In genomic region chr1:39720632-39721350, GRCm38 (mm10) we compare ENCODE assay signal across 8 mouse cellular contexts. TPM values are rescaled to one million over a fixed set of nuclear protein-coding genes. Genes with fewer than 3 reads are reported as not detected.
A peak's percentile ranks its signal among the peaks of the same experiment; 100 is the strongest.
DNase-seq lines count a peak whose midpoint lies in the region; ATAC-seq and TF ChIP-seq lines count a peak whose summit lies in the region.

Gene Rfx8, minus strand, starts transcription at chr1:39720997.

- peak within 1 kb of the TSS; percentile 48 for H3K4me3 ChIP-seq in lung, embryonic 14.5 days (ENCODE audit: low read depth, low read length)
- H3K4me3 ChIP-seq in liver, embryonic 13.5 days (replicated peaks) = peak within 1 kb of the TSS; percentile 58
- H3K4me3 ChIP-seq in stomach, embryonic 16.5 days (replicated peaks; ENCODE audit: low read length) = peak within 1 kb of the TSS; percentile 59

- H3K27me3 ChIP-seq in lung, embryonic 14.5 days (ENCODE audit: insufficient read depth, low read length) = no peaks in the 10 kb centered on the region
- H3K27me3 ChIP-seq in liver, embryonic 13.5 days = peaks cover 7% of the 10 kb centered on the region; the same call in 1 of the 2 replicates
- H3K27me3 ChIP-seq in stomach, embryonic 16.5 days (ENCODE audit: control insufficient read depth, insufficient read depth, low read length) = no peaks in the 10 kb centered on the region

- DNase-seq in lung, embryonic 14.5 days = peak; percentile 40
- no peak for DNase-seq in lung, postnatal 14 days
- peak; percentile 20 for DNase-seq in cerebellum, adult 9-10 months
- DNase-seq in liver, embryonic 13.5 days = no peak
- no peak for DNase-seq in layer of hippocampus, adult 9-10 months (ENCODE audit: low spot score)
- no peak for DNase-seq in urinary bladder, postnatal 10 days (ENCODE audit: low spot score)

- H3K4me2 ChIP-seq in lung, embryonic 14.5 days = peak within 1 kb of the TSS; percentile 80
- peak within 1 kb of the TSS; percentile 69 for H3K4me2 ChIP-seq in liver, embryonic 13.5 days
- H3K4me2 ChIP-seq in stomach, embryonic 16.5 days (ENCODE audit: low read depth, low read length) = peak within 1 kb of the TSS; percentile 96

- no peaks in the 10 kb centered on the region for H3K9me3 ChIP-seq in lung, embryonic 14.5 days (ENCODE audit: low read depth, low read length)
- H3K9me3 ChIP-seq in liver, embryonic 13.5 days (replicated peaks) = no peaks in the 10 kb centered on the region
- no peaks in the 10 kb centered on the region for H3K9me3 ChIP-seq in stomach, embryonic 16.5 days (replicated peaks; ENCODE audit: control insufficient read depth, low read length)

- H3K9ac ChIP-seq in lung, embryonic 14.5 days = peak within 1 kb of the TSS; percentile 57
- peak within 1 kb of the TSS; percentile 55 for H3K9ac ChIP-seq in liver, embryonic 13.5 days
- H3K9ac ChIP-seq in stomach, embryonic 16.5 days (ENCODE audit: low read length) = peak within 1 kb of the TSS; percentile 75

- peak within 1 kb of the TSS; percentile 69 for H3K27ac ChIP-seq in lung, embryonic 14.5 days (ENCODE audit: low read depth)
- no peak within 1 kb of the TSS for H3K27ac ChIP-seq in liver, embryonic 13.5 days
- H3K27ac ChIP-seq in stomach, embryonic 16.5 days (ENCODE audit: low read length) = peak within 1 kb of the TSS; percentile 14; the same call in 1 of the 2 replicates

- H3K36me3 ChIP-seq in lung, embryonic 14.5 days (ENCODE audit: insufficient read depth) = no peaks in the 10 kb centered on the region
- no peaks in the 10 kb centered on the region for H3K36me3 ChIP-seq in liver, embryonic 13.5 days
- no peaks in the 10 kb centered on the region for H3K36me3 ChIP-seq in stomach, embryonic 16.5 days (ENCODE audit: control insufficient read depth, insufficient read depth, low read length)

- 3% methylated on average over 42 of the region's 42 CpGs for WGBS in lung, embryonic 14.5 days
- WGBS in liver, embryonic 13.5 days (ENCODE audit: insufficient replicate concordance) = 5% methylated on average over 42 of the region's 42 CpGs
- WGBS in stomach, embryonic 16.5 days = 4% methylated on average over 42 of the region's 42 CpGs

- TF ChIP-seq CTCF in lung, embryonic 14.5 days (IDR thresholded peaks at IDR 0.05; ENCODE audit: low read depth) = peak; percentile 42

- H3K4me1 ChIP-seq in lung, embryonic 14.5 days (ENCODE audit: insufficient read depth) = peaks cover 5% of the 10 kb centered on the region
- peaks cover 10% of the 10 kb centered on the region for H3K4me1 ChIP-seq in liver, embryonic 13.5 days (replicated peaks)
- H3K4me1 ChIP-seq in stomach, embryonic 16.5 days (ENCODE audit: control insufficient read depth, insufficient read depth, low read length) = peaks cover 7% of the 10 kb centered on the region

- peak; percentile 79 for ATAC-seq in lung, embryonic 14.5 days (ENCODE audit: insufficient read depth)
- peak; percentile 50 for ATAC-seq in granulocyte monocyte progenitor cell, adult 5-6 weeks (replicated peaks; ENCODE audit: poor library complexity, severe bottlenecking)
- no peak for ATAC-seq in liver, embryonic 13.5 days (ENCODE audit: low read depth)
- peak; percentile 66; the same call in 1 of the 2 replicates for ATAC-seq in stomach, embryonic 16.5 days (ENCODE audit: insufficient read depth, low FRiP score)

RNA-seq across cellular contexts. Expression of gene Rfx8, which starts in this region (rescaled TPM):
- 0.24 and 0.27 TPM in 2 replicates for polyA plus RNA-seq in lung, embryonic 14.5 days (2014; fragmentation: Nextera tagmentation; extraction: Ambion mirVana)
- total RNA-seq in granulocyte monocyte progenitor cell, adult 5-6 weeks (2014; fragmentation: Nextera tagmentation) = not detected in 2 replicates
- total RNA-seq in granulocyte monocyte progenitor cell, adult 5-6 weeks (2017) = 0.86 TPM in 1 of 2 replicates, not detected in the other
- polyA plus RNA-seq in liver, embryonic 13.5 days (2015; fragmentation: Nextera tagmentation; extraction: Ambion mirVana) = 0.06 and 0.08 TPM in 2 replicates
- polyA plus RNA-seq in stomach, embryonic 16.5 days (2015; fragmentation: Nextera tagmentation; extraction: Ambion mirVana) = 0.19 and 0.26 TPM in 2 replicates

Comparison
In these comparisons a context has a peak if more than half of its experiments do, and no peak if none do; other contexts are left out.
1. Peak in DNase-seq, ATAC-seq, H3K4me3 ChIP-seq, H3K27ac ChIP-seq, H3K9ac ChIP-seq and H3K4me2 ChIP-seq in lung, embryonic 14.5 days; RNA of the gene not detected or under 1 TPM.
2. Peak in ATAC-seq in granulocyte monocyte progenitor cell, adult 5-6 weeks; RNA of the gene not detected or under 1 TPM.
3. Peak in ATAC-seq, H3K4me3 ChIP-seq, H3K27ac ChIP-seq, H3K9ac ChIP-seq and H3K4me2 ChIP-seq in stomach, embryonic 16.5 days; RNA of the gene not detected or under 1 TPM.